Mouse (Mus musculus) lung, adult 2 months (tissue): ENCODE data around the gene Ldlrad3.

Source experiments
- CTCF ChIP-seq: fragments of 200-500 bp; IDR thresholded peaks from 2 replicates; pipeline ENCODE4 v1.5.1; 2011; ENCODE audit warnings: mild to moderate bottlenecking, low read length, control low read depth; ENCODE audit not compliant: insufficient read depth
- POLR2A ChIP-seq: fragments of 200-500 bp; IDR thresholded peaks from 2 replicates; pipeline ENCODE4 v1.6.1; 2011; ENCODE audit warnings: low read depth, mild to moderate bottlenecking, control low read depth, low read length, borderline replicate concordance; ENCODE audit errors: extremely low read depth

- TF ChIP-seq CTCF (no peak), POLR2A (no peak)
These were observed 23.1 kb downstream of the Ldlrad3 start for GRCm38 (mm10) chr2:102163106-102163505.
